Mouse (Mus musculus) hindbrain, embryonic 11.5 days (tissue): ENCODE data around the gene Otud6a. TPM values are rescaled to one million over a fixed set of nuclear protein-coding genes. Genes with fewer than 3 reads are reported as not detected.
A peak's percentile ranks its signal among the peaks of the same experiment; 100 is the strongest.

ENCODE experiments used
- ATAC-seq: fragments of 200-750 bp; cut with Nextera tagmentation; 2 replicates; pipeline ENCODE4 v1.8.0; 2017; ENCODE audit warnings: mild to moderate bottlenecking, moderate TSS enrichment, moderate library complexity; ENCODE audit not compliant: low FRiP score
- DNase-seq: peaks from one replicate; pipeline ENCODE4 v3.0.0-alpha.2; 2015; ENCODE audit warnings: low spot score
- H3K27ac ChIP-seq: fragments of 300-500 bp; sonication (generic); 2 replicates; pipeline ENCODE4 v1.5.1; 2014; ENCODE audit warnings: mild to moderate bottlenecking, low read depth, low read length
- H3K27me3 ChIP-seq: fragments of 300-500 bp; sonication (generic); 2 replicates; pipeline ENCODE4 v1.6.1; 2014; ENCODE audit warnings: mild to moderate bottlenecking, low read length, moderate library complexity, mixed read lengths; ENCODE audit not compliant: control insufficient read depth, insufficient read depth
- H3K36me3 ChIP-seq: fragments of 300-500 bp; sonication (generic); 2 replicates; pipeline ENCODE4 v1.6.1; 2014; ENCODE audit warnings: mild to moderate bottlenecking, low read length, moderate library complexity, mixed read lengths; ENCODE audit not compliant: control insufficient read depth, insufficient read depth
- H3K4me1 ChIP-seq: fragments of 300-500 bp; sonication (generic); replicated peaks from 2 replicates; pipeline ENCODE4 v1.6.1; 2014; ENCODE audit warnings: low read length, mixed read lengths; ENCODE audit not compliant: control insufficient read depth, insufficient read depth
- H3K4me2 ChIP-seq: fragments of 300-500 bp; sonication (generic); replicated peaks from 2 replicates; pipeline ENCODE4 v1.6.1; 2014; ENCODE audit warnings: mild to moderate bottlenecking, low read depth, low read length
- H3K4me3 ChIP-seq: fragments of 300-500 bp; sonication (generic); 2 replicates; pipeline ENCODE4 v1.5.1; 2014; ENCODE audit warnings: low read depth, low read length
- H3K9ac ChIP-seq: fragments of 300-500 bp; sonication (generic); 2 replicates; pipeline ENCODE4 v1.6.1; 2014; ENCODE audit warnings: low read depth, low read length
- H3K9me3 ChIP-seq: fragments of 300-500 bp; sonication (generic); 2 replicates; pipeline ENCODE4 v1.6.1; 2016; ENCODE audit warnings: low read length; ENCODE audit not compliant: control insufficient read depth
- WGBS: fragments of 180-500 bp; shearing (Covaris S2); extraction: QIAGEN DNeasy Blood & Tissue Kit; methylation state at CpG from one replicate; pipeline ENCODE4 v1.1.7; 2014; 5-methylcytosine and 5-hydroxymethylcytosine counted together
- polyA plus RNA-seq: library from polyadenylated mRNA; unstranded; fragments of >200 nt; fragmentation: Nextera tagmentation; extraction: Ambion mirVana; gene quantifications from 2 replicates; pipeline ENCODE4 v1.2.1, GENCODE M21; 2014

The Otud6a gene
- not detected in 2 replicates for polyA plus RNA-seq

- DNase-seq (no peak), ATAC-seq (no peak)
- Histone ChIP-seq H3K36me3 (no peaks in the 10 kb centered on the region), H3K27me3 (peaks cover 3% of the 10 kb centered on the region; the same call in 1 of the 2 replicates), H3K4me3 (no peak within 1 kb of the TSS), H3K27ac (no peak within 1 kb of the TSS), H3K9me3 (no peaks in the 10 kb centered on the region), H3K4me1 (no peaks in the 10 kb centered on the region), H3K9ac (no peak within 1 kb of the TSS), H3K4me2 (no peak within 1 kb of the TSS)
- WGBS = 89% methylated on average over 20 of the region's 21 CpGs
These were observed at the start of gene Otud6a for GRCm38 (mm10) chrX:100428693-100429092. Otud6a (plus strand) TSS chrX:100429013.

- Histone ChIP-seq H3K27me3 (peaks cover 4% of the 10 kb centered on the region; the same call in 1 of the 2 replicates), H3K9me3 (no peaks in the 10 kb centered on the region), H3K4me1 (no peaks in the 10 kb centered on the region), H3K36me3 (no peaks in the 10 kb centered on the region), H3K27ac (no peak overlapping the region), H3K9ac (no peak overlapping the region), H3K4me2 (no peak overlapping the region), H3K4me3 (no peak overlapping the region)
- no peak for ATAC-seq
- no peak for DNase-seq
- WGBS = 79% methylated on average over 1 of the region's 1 CpGs
These were observed 38.9 kb upstream of the Otud6a start for GRCm38 (mm10) chrX:100389887-100390286.

GRCm38 (mm10) chrX:100392304-100392703 is 36.5 kb upstream of the Otud6a start:
- WGBS = 31% methylated on average over 6 of the region's 6 CpGs
- Histone ChIP-seq H3K4me1 (no peaks in the 10 kb centered on the region), H3K4me3 (no peak overlapping the region), H3K4me2 (no peak overlapping the region), H3K9ac (no peak overlapping the region), H3K36me3 (no peaks in the 10 kb centered on the region), H3K27ac (no peak overlapping the region), H3K9me3 (no peaks in the 10 kb centered on the region), H3K27me3 (peaks cover 4% of the 10 kb centered on the region; the same call in 1 of the 2 replicates)
- ATAC-seq (no peak), DNase-seq (peak; percentile 36)

DNA sequence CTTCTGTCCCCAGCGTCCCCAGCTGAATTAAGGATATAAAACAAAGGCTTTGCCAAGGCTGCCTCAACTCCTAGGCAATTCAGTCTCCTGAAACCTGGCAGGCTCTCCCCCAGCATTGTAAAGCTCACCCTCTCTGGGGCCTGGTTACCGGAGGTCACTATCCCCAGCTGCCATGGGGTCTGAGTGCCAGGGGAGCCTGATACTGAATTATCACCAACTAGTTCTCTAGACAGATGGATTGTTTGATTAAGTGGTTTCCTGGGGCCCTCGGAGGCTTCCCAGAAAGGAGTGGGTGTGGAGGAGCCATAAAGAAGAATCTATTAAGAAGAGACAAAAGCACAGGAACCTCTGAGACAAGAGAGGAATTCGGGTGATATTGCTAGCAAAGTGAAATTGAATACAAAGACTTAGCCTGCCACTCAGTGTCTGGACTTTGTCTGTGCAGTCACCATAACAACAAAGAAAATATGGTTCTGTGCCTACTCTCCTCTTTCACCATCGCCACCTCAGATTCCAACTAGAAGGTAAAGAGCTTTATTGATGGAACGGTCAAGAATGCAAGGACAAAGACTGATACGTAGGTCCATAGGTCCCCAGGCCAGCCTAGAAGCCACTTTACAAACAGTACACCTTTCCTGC is 34.5 kb upstream of the Otud6a start:
- no peak overlapping the region for H3K4me2 ChIP-seq
- no peaks in the 10 kb centered on the region for H3K9me3 ChIP-seq
- WGBS = 54% methylated on average over 7 of the region's 7 CpGs
- DNase-seq = no peak
- no peak overlapping the region for H3K27ac ChIP-seq
- no peaks in the 10 kb centered on the region for H3K36me3 ChIP-seq
- no peak overlapping the region for H3K4me3 ChIP-seq
- ATAC-seq = no peak
- H3K9ac ChIP-seq = no peak overlapping the region
- peaks cover 4% of the 10 kb centered on the region; the same call in 1 of the 2 replicates for H3K27me3 ChIP-seq
- no peaks in the 10 kb centered on the region for H3K4me1 ChIP-seq

GRCm38 (mm10) chrX:100395026-100395425 is 33.8 kb upstream of the Otud6a start:
- Histone ChIP-seq H3K36me3 (no peaks in the 10 kb centered on the region), H3K4me2 (no peak overlapping the region), H3K27ac (no peak overlapping the region), H3K27me3 (peaks cover 4% of the 10 kb centered on the region; the same call in 1 of the 2 replicates), H3K9me3 (no peaks in the 10 kb centered on the region), H3K9ac (no peak overlapping the region), H3K4me1 (no peaks in the 10 kb centered on the region), H3K4me3 (no peak overlapping the region)
- 82% methylated on average over 8 of the region's 8 CpGs for WGBS
- DNase-seq = peak; percentile 0
- ATAC-seq = no peak

DNA sequence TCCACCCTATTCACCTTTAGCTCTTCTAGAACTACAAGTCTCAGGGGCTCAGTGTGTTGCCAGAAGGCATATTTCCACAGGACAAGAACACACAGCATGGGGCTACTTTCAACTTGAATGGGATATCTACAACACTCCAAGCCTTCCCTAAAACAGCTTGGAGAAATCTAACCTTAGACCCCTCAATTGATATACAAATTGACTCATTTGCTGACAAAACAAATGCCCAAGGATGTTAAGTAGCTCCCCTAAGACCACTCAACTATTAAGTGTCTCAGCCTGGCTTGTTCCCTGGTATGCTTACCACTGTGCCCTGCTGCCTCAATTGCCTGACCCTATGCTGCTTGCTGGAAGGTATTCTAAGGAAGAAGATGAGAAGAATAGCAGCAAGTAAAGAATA is 27.9 kb upstream of the Otud6a start:
- H3K4me3 ChIP-seq = no peak overlapping the region
- H3K4me2 ChIP-seq = no peak overlapping the region
- DNase-seq = no peak
- H3K27ac ChIP-seq = no peak overlapping the region
- no peak for ATAC-seq
- no peak overlapping the region for H3K9ac ChIP-seq
- no peaks in the 10 kb centered on the region for H3K27me3 ChIP-seq
- H3K36me3 ChIP-seq = no peaks in the 10 kb centered on the region
- H3K9me3 ChIP-seq = no peaks in the 10 kb centered on the region
- no peaks in the 10 kb centered on the region for H3K4me1 ChIP-seq

- Histone ChIP-seq H3K4me3 (no peak overlapping the region), H3K9me3 (no peaks in the 10 kb centered on the region), H3K4me2 (no peak overlapping the region), H3K27ac (no peak overlapping the region), H3K4me1 (no peaks in the 10 kb centered on the region), H3K9ac (no peak overlapping the region), H3K36me3 (no peaks in the 10 kb centered on the region), H3K27me3 (no peaks in the 10 kb centered on the region)
- DNase-seq (no peak), ATAC-seq (no peak)
- 81% methylated on average over 5 of the region's 5 CpGs for WGBS
These were observed 27.2 kb upstream of the Otud6a start for GRCm38 (mm10) chrX:100401657-100402056.

DNA sequence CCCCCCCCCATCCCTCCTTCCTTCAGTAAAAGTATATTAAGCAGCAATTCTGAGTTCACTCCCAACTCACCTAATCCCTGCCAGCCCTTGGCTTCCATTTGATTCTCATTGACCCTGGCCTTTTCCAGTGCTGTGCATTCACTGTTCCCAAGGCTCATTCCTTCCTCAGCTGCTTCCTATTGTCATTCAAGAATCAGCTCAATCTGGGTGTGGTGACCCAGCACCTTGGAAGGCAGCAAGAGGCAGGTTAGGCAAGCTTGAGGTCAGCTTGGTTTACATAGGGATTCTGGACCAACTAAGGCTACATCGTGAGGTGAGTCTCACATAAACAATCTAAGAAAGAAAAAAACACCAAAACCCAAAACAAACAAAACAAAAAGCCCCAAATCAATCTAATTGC is 19.6 kb upstream of the Otud6a start:
- no peaks in the 10 kb centered on the region for H3K9me3 ChIP-seq
- no peak overlapping the region for H3K4me2 ChIP-seq
- H3K27me3 ChIP-seq = no peaks in the 10 kb centered on the region
- H3K36me3 ChIP-seq = no peaks in the 10 kb centered on the region
- H3K4me1 ChIP-seq = no peaks in the 10 kb centered on the region
- H3K9ac ChIP-seq = no peak overlapping the region
- no peak for DNase-seq
- no peak for ATAC-seq
- 62% methylated on average over 1 of the region's 1 CpGs for WGBS
- no peak overlapping the region for H3K27ac ChIP-seq
- no peak overlapping the region for H3K4me3 ChIP-seq

DNA sequence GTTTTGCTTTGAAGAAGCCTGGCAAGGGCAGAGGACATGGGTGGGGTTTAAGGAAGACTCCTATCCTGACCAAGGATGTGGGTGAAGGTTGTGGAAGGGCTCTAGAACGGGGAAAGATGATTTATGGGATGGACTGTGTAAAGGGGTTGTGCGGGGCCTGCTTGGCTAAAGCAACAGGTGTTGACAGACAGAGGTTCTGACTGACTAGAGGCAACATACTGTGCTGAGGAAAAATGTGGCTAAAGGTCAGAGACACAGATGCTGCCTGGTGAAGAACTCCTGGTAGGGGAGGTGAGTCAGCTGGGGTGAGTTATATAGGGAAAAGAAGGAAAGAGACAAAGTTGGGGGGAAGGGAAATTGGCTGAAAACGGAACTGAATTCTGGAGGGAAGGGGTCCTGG is 3.5 kb downstream of the Otud6a start:
- ATAC-seq = no peak
- H3K27me3 ChIP-seq = peaks cover 7% of the 10 kb centered on the region; the same call in 1 of the 2 replicates
- 64% methylated on average over 3 of the region's 3 CpGs for WGBS

More for the DNA sequence above, 3.5 kb downstream of the Otud6a start:
- Histone ChIP-seq H3K36me3 (no peaks in the 10 kb centered on the region), H3K27ac (no peak overlapping the region), H3K9me3 (no peaks in the 10 kb centered on the region), H3K4me3 (no peak overlapping the region), H3K4me1 (no peaks in the 10 kb centered on the region), H3K9ac (no peak overlapping the region), H3K4me2 (no peak overlapping the region)
- DNase-seq = no peak
